Mouse (Mus musculus) midbrain, embryonic 13.5 days (tissue): ENCODE results near the gene Itgb3. TPM values are rescaled to one million over a fixed set of nuclear protein-coding genes. Genes with fewer than 3 reads are reported as not detected.

Source experiments
- ATAC-seq: fragments of 200-750 bp; cut with Nextera tagmentation; 2 replicates; pipeline ENCODE4 v1.8.0; 2017; ENCODE audit warnings: mild to moderate bottlenecking, moderate TSS enrichment, moderate library complexity
- H3K27ac ChIP-seq: fragments of 300-500 bp; sonication (generic); 2 replicates; pipeline ENCODE4 v1.5.1; 2015; ENCODE audit warnings: inconsistent platforms, mild to moderate bottlenecking, moderate library complexity
- H3K27me3 ChIP-seq: fragments of 300-500 bp; sonication (generic); 2 replicates; pipeline ENCODE4 v1.6.1; 2015; ENCODE audit warnings: mild to moderate bottlenecking, inconsistent platforms
- H3K36me3 ChIP-seq: fragments of 300-500 bp; sonication (generic); 2 replicates; pipeline ENCODE4 v1.6.1; 2015; ENCODE audit warnings: mild to moderate bottlenecking, inconsistent platforms
- H3K4me1 ChIP-seq: fragments of 300-500 bp; sonication (generic); replicated peaks from 2 replicates; pipeline ENCODE4 v1.6.1; 2015; ENCODE audit warnings: inconsistent platforms
- H3K4me2 ChIP-seq: fragments of 300-500 bp; sonication (generic); replicated peaks from 2 replicates; pipeline ENCODE4 v1.6.1; 2015; ENCODE audit warnings: moderate library complexity, mild to moderate bottlenecking, inconsistent platforms
- H3K4me3 ChIP-seq: fragments of 300-500 bp; sonication (generic); replicated peaks from 2 replicates; pipeline ENCODE4 v1.5.1; 2015; ENCODE audit warnings: mild to moderate bottlenecking, inconsistent platforms
- H3K9ac ChIP-seq: fragments of 300-500 bp; sonication (generic); replicated peaks from 2 replicates; pipeline ENCODE4 v1.6.1; 2015; ENCODE audit warnings: mild to moderate bottlenecking, inconsistent platforms
- H3K9me3 ChIP-seq: fragments of 300-500 bp; sonication (generic); 2 replicates; pipeline ENCODE4 v1.6.1; 2016; ENCODE audit warnings: mild to moderate bottlenecking, inconsistent platforms
- WGBS: fragments of 180-500 bp; shearing (Covaris S2); methylation state at CpG from one replicate; pipeline ENCODE4 v1.1.7; 2015; 5-methylcytosine and 5-hydroxymethylcytosine counted together
- polyA plus RNA-seq: library from polyadenylated mRNA; unstranded; fragments of >200 nt; fragmentation: Nextera tagmentation; extraction: Ambion mirVana; gene quantifications from 2 replicates; pipeline ENCODE4 v1.2.1, GENCODE M21; 2015

Itgb3 gene
- polyA plus RNA-seq, 1 experiment from 2014 or later: 0.98 TPM

GRCm38 (mm10) chr11:104627616-104628301, 20.0 kb downstream of the Itgb3 start:
- peaks cover 6% of the 10 kb centered on the region; the same call in 1 of the 2 replicates for H3K4me1 ChIP-seq
- no peak overlapping the region for H3K4me3 ChIP-seq
- 51% methylated on average over 11 of the region's 11 CpGs for WGBS
- no peak for ATAC-seq
- no peaks in the 10 kb centered on the region for H3K27me3 ChIP-seq
- H3K36me3 ChIP-seq: no peaks in the 10 kb centered on the region
- H3K9ac ChIP-seq: no peak overlapping the region
- H3K27ac ChIP-seq: no peak overlapping the region
- H3K4me2 ChIP-seq: no peak overlapping the region
- no peaks in the 10 kb centered on the region for H3K9me3 ChIP-seq

- WGBS: 88% methylated on average over 5 of the region's 5 CpGs
- no peak overlapping the region for H3K27ac ChIP-seq
- H3K4me1 ChIP-seq: peaks cover 6% of the 10 kb centered on the region; the same call in 1 of the 2 replicates
- no peak overlapping the region for H3K9ac ChIP-seq
- no peak for ATAC-seq
- no peak overlapping the region for H3K4me3 ChIP-seq
- no peaks in the 10 kb centered on the region for H3K36me3 ChIP-seq
- no peaks in the 10 kb centered on the region for H3K27me3 ChIP-seq
- H3K4me2 ChIP-seq: no peak overlapping the region
- no peaks in the 10 kb centered on the region for H3K9me3 ChIP-seq
Measured at GRCm38 (mm10) chr11:104628566-104628965, 20.8 kb downstream of the Itgb3 start.

DNA sequence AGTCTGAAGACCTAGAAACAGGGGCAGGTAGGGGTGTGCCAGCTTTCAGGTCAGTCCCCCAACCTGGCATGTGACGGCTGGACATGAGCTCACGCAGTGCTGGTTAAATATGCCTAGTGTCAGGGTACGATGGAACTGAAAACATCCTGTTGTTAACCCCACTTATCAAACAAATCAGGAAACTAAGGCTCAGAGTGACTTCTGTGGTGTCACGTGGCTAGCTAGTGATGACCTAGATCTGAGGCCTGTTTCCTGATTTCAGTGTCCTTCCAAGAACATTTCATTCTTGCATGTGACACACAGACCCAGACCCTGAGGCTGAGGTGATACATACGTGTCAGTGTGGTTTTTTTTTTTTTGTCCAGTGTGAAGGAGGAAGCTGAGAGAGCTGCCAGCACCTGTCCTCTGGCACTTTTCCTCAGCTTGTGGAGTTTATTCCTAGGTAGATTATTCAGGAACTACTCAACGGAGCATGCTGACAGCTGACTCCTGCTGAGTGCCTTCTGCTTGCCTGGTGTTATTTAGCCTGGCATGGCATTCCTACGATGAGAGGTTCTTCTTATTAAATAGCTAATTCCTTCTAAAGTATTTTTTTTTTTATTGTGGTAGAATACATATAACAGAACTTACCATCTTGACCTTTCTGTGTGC, 22.5 kb downstream of the Itgb3 start:
- no peaks in the 10 kb centered on the region; the same call in 1 of the 2 replicates for H3K4me1 ChIP-seq
- no peaks in the 10 kb centered on the region for H3K9me3 ChIP-seq
- WGBS: 79% methylated on average over 7 of the region's 7 CpGs
- ATAC-seq: no peak
- H3K27ac ChIP-seq: no peak overlapping the region
- H3K4me2 ChIP-seq: no peak overlapping the region
- no peaks in the 10 kb centered on the region for H3K27me3 ChIP-seq
- H3K4me3 ChIP-seq: no peak overlapping the region
- H3K9ac ChIP-seq: no peak overlapping the region
- no peaks in the 10 kb centered on the region for H3K36me3 ChIP-seq

DNA sequence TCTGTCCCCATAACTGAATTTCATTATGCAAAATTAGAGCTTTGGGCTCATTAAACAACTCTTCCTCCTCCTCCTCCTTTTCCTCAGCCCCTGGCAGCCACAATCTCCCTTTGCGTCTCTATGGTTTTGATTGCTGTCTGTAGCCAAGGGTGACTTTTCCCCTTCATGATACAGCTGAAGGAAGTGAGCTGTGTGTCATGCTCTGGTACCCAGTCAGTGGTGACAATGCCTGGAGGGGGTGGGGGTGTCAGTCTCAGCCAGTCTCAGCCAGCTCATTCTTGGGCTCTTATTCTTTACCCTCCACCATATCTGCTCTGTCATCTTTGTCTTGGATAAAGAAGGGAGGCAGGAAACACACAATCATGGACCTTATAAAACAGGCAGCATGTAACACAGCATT, 23.5 kb downstream of the Itgb3 start:
- 59% methylated on average over 1 of the region's 1 CpGs for WGBS
- H3K27ac ChIP-seq: no peak overlapping the region
- no peak for ATAC-seq
- no peak overlapping the region for H3K4me3 ChIP-seq
- no peaks in the 10 kb centered on the region; the same call in 1 of the 2 replicates for H3K4me1 ChIP-seq
- no peak overlapping the region for H3K9ac ChIP-seq
- no peaks in the 10 kb centered on the region for H3K36me3 ChIP-seq
- H3K4me2 ChIP-seq: no peak overlapping the region
- H3K9me3 ChIP-seq: no peaks in the 10 kb centered on the region
- H3K27me3 ChIP-seq: no peaks in the 10 kb centered on the region

GRCm38 (mm10) chr11:104637010-104637409, 29.2 kb downstream of the Itgb3 start:
- Histone ChIP-seq H3K9ac (no peak overlapping the region), H3K9me3 (no peaks in the 10 kb centered on the region), H3K36me3 (no peaks in the 10 kb centered on the region), H3K4me2 (no peak overlapping the region), H3K4me3 (no peak overlapping the region), H3K27ac (no peak overlapping the region), H3K27me3 (no peaks in the 10 kb centered on the region), H3K4me1 (peaks cover 3% of the 10 kb centered on the region; the same call in 1 of the 2 replicates)
- 95% methylated on average over 14 of the region's 14 CpGs for WGBS
- ATAC-seq: no peak

DNA sequence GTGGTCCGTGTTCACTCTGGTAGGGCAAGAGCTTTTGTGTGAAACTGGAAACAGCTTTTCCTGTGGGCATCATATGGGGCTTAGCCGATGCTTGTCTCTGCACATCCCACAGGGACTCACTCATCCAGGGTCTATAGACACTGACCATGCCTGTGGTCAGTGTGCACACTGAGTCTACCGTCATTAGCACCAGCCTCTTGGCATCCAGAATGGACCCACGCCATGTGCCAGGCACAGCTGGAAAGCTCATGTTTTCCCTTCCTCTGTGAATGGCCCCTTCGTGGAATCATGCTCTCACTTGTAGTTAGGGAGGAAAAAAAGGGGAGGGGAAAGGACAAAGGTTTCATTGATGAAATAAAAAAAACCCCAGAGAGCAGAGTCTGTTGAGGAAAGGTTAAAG, 30.2 kb downstream of the Itgb3 start:
- H3K36me3 ChIP-seq: no peaks in the 10 kb centered on the region
- no peaks in the 10 kb centered on the region for H3K9me3 ChIP-seq
- WGBS: 61% methylated on average over 5 of the region's 5 CpGs
- H3K9ac ChIP-seq: no peak overlapping the region
- no peak for ATAC-seq
- H3K4me2 ChIP-seq: no peak overlapping the region
- H3K4me3 ChIP-seq: no peak overlapping the region
- no peak overlapping the region for H3K27ac ChIP-seq
- no peaks in the 10 kb centered on the region for H3K27me3 ChIP-seq
- H3K4me1 ChIP-seq: 0 out of 2 replicates have a peak, but pooled peaks cover 3% of the 10 kb centered on the region

DNA sequence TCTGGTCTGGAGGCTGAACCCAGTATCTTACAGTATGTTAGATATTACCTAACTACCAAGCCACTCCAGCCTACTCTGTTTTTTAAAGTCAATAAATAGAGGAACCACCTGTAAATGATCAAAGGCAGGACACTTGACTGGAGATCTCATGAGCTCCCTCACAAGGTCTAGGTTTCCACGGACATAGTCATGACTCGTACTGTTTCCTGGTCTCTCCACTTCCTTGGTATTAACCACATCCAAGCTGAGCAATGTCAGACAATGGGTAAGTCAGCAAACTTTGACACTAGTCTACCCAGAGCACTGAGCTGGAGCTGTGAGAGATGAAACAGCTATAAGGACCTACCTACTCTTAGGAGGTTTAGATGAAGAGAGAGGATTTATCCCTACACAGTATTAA, 31.1 kb downstream of the Itgb3 start:
- 0 out of 2 replicates have a peak, but pooled peaks cover 3% of the 10 kb centered on the region for H3K4me1 ChIP-seq
- no peaks in the 10 kb centered on the region for H3K9me3 ChIP-seq
- no peak for ATAC-seq
- no peak overlapping the region for H3K4me2 ChIP-seq
- H3K27ac ChIP-seq: no peak overlapping the region
- H3K27me3 ChIP-seq: no peaks in the 10 kb centered on the region
- 94% methylated on average over 2 of the region's 2 CpGs for WGBS
- no peak overlapping the region for H3K9ac ChIP-seq
- H3K36me3 ChIP-seq: no peaks in the 10 kb centered on the region
- no peak overlapping the region for H3K4me3 ChIP-seq

DNA sequence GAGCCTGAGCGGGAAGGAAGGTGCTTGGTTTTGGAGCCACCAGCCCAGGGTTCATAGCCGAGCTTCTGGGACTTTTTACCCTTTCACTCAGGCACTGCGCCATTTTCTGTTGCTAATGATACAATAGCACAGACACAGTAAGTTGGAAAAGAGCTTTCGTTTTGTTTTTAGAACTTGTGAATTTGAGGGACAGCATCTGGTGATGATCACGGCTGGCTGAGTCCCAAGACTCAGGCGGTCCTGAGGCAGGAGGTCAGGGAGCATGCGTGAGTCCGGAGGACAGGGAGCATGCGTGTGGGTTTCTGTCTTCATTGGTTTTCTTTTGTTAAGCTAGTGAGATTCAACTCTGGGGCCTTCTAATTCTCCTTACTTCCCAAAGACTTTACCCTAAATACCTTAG, 31.8 kb downstream of the Itgb3 start:
- Histone ChIP-seq H3K36me3 (no peaks in the 10 kb centered on the region), H3K27me3 (no peaks in the 10 kb centered on the region), H3K9me3 (no peaks in the 10 kb centered on the region), H3K4me1 (0 out of 2 replicates have a peak, but pooled peaks cover 3% of the 10 kb centered on the region), H3K27ac (no peak overlapping the region), H3K4me2 (no peak overlapping the region), H3K4me3 (no peak overlapping the region), H3K9ac (no peak overlapping the region)
- no peak for ATAC-seq
- WGBS: 94% methylated on average over 9 of the region's 9 CpGs

DNA sequence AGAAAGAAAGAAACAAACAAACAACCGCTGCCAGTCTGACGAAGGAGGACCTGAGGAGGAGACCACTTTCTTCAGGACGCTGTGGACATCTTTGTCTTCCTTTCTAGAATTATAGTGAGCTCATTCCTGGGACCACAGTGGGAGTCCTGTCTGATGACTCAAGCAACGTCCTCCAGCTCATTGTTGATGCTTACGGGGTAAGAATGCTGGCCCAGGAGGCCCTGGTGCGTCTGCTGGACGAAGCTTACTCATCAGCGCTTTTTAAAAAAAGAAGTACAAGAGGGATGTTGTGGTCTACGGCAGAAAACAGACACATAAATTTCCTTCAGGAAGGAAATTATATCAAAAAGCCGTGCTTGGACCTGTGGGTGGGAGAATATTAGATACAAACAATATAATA, 33.1 kb downstream of the Itgb3 start:
- no peaks in the 10 kb centered on the region for H3K27me3 ChIP-seq
- no peak for ATAC-seq
- no peak overlapping the region for H3K9ac ChIP-seq
- H3K36me3 ChIP-seq: no peaks in the 10 kb centered on the region
- H3K9me3 ChIP-seq: no peaks in the 10 kb centered on the region
- no peak overlapping the region for H3K4me2 ChIP-seq
- no peak overlapping the region for H3K27ac ChIP-seq
- H3K4me3 ChIP-seq: no peak overlapping the region
- 0 out of 2 replicates have a peak, but pooled peaks cover 3% of the 10 kb centered on the region for H3K4me1 ChIP-seq
- 87% methylated on average over 10 of the region's 10 CpGs for WGBS

DNA sequence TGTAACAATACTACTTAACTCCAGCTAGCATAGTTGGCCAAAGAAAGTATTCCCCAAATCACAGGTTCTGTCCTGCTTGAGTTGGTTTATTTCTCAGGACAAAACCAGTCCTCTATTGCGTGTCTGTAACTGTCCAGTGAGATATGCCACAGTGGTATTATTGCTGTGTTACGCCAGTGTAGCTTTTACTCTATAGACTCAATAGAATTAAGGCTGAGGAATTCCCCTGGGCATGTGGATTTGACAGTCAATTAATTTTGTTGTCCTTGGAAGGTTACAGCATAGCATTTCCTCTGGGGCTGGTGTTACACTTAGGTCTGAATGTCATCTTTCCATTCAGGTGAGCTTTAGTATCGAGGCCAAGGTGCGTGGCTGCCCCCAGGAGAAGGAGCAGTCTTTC, 35.4 kb downstream of the Itgb3 start:
- 79% methylated on average over 4 of the region's 4 CpGs for WGBS
- Histone ChIP-seq H3K27ac (no peak overlapping the region), H3K4me2 (no peak overlapping the region), H3K36me3 (no peaks in the 10 kb centered on the region), H3K4me1 (no peaks in the 10 kb centered on the region), H3K9ac (no peak overlapping the region), H3K9me3 (no peaks in the 10 kb centered on the region), H3K27me3 (no peaks in the 10 kb centered on the region), H3K4me3 (no peak overlapping the region)
- ATAC-seq: no peak

DNA sequence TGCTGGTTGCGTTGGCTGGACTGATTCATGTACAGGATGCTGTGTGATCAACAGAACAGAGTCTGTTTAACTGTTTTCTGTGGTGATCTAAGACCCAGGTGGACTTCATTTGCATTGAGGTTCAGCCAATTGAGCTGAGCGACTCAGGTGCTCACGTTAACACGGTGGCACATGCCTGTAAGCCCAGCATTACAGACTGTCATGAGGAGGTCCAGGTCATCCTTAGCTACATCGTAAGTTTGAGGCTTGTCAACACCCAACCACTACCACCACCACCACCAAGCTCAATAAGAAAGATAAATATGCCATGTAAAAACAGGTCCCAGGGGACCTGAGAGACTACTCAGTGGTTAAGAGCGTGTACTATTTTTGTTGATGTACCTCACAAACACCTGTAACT, 37.6 kb downstream of the Itgb3 start:
- no peak for ATAC-seq

GRCm38 (mm10) chr11:104646173-104646572, 38.4 kb downstream of the Itgb3 start:
- H3K9ac ChIP-seq: no peak overlapping the region

More for the DNA sequence above, 37.6 kb downstream of the Itgb3 start:
- Histone ChIP-seq H3K9me3 (no peaks in the 10 kb centered on the region), H3K9ac (no peak overlapping the region), H3K27me3 (no peaks in the 10 kb centered on the region), H3K4me1 (no peaks in the 10 kb centered on the region), H3K4me3 (no peak overlapping the region), H3K36me3 (no peaks in the 10 kb centered on the region), H3K4me2 (no peak overlapping the region), H3K27ac (no peak overlapping the region)
- WGBS: 92% methylated on average over 6 of the region's 6 CpGs

More at GRCm38 (mm10) chr11:104646173-104646572, 38.4 kb downstream of the Itgb3 start:
- no peak for ATAC-seq
- H3K36me3 ChIP-seq: no peaks in the 10 kb centered on the region
- no peaks in the 10 kb centered on the region for H3K9me3 ChIP-seq
- H3K4me2 ChIP-seq: no peak overlapping the region
- H3K4me3 ChIP-seq: no peak overlapping the region
- no peaks in the 10 kb centered on the region for H3K27me3 ChIP-seq
- no peak overlapping the region for H3K27ac ChIP-seq
- H3K4me1 ChIP-seq: no peaks in the 10 kb centered on the region
- 89% methylated on average over 4 of the region's 4 CpGs for WGBS
